Mouse (Mus musculus): ENCODE data around the gene Mxd1. TPM values are rescaled to one million over a fixed set of nuclear protein-coding genes. Genes with fewer than 3 reads are reported as not detected.
A peak's percentile ranks its signal among the peaks of the same experiment; 100 is the strongest.

Gene Mxd1
- polyA plus RNA-seq (2015; fragmentation: Nextera tagmentation; extraction: Ambion mirVana): 19.5 and 21.3 TPM in 2 replicates

DNA sequence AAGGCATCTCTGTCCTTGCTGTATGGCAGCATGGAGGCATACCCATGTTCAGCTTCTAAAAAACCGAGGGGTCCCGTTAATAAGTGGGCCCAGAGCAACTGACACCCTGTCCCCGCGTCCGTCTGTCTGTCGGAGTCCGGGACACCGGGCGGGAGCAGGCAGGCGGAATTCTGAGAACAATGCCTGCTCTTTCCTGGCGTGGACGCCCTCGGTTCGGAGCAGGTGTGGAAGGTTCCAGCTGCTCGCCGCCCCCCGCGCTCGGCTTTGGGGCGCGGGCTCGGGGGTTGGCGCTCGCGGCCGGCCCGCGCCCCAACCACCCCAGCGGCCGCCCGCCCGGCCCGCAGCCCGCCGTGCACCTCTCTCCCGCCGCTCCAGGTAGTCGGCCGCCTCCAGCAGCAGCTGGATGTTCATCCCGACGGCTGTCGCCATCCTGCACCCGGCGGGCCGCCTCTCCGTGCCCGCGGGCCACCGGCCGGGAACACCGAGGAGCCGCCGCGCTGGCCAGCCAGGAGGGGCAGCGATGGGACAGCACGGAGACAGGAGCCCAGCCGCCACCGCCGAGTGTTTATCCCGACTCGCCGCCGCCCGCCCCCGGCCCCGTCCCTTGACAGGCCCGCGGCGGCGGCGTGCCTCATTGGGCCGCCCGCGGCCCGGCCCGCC lies at the start of gene Mxd1:
Gene Mxd1, minus strand, starts transcription at position 582 of the 660 bp plus-strand sequence.
- no peak; the same call in 1 of the 2 replicates for ATAC-seq
- Histone ChIP-seq H3K27me3 (no peaks in the 10 kb centered on the region), H3K36me3 (ENCODE audit: poor library complexity, severe bottlenecking) (peaks cover 42% of the 10 kb centered on the region), H3K27ac (peak within 1 kb of the TSS; percentile 2; the same call in 1 of the 2 replicates), H3K4me2 (peak within 1 kb of the TSS; percentile 96), H3K4me3 (peak within 1 kb of the TSS; percentile 90), H3K4me1 (peaks cover 28% of the 10 kb centered on the region), H3K9ac (peak within 1 kb of the TSS; percentile 92), H3K9me3 (replicated peaks) (no peaks in the 10 kb centered on the region)
- WGBS: under 1% methylated on average over 50 of the region's 76 CpGs

DNA sequence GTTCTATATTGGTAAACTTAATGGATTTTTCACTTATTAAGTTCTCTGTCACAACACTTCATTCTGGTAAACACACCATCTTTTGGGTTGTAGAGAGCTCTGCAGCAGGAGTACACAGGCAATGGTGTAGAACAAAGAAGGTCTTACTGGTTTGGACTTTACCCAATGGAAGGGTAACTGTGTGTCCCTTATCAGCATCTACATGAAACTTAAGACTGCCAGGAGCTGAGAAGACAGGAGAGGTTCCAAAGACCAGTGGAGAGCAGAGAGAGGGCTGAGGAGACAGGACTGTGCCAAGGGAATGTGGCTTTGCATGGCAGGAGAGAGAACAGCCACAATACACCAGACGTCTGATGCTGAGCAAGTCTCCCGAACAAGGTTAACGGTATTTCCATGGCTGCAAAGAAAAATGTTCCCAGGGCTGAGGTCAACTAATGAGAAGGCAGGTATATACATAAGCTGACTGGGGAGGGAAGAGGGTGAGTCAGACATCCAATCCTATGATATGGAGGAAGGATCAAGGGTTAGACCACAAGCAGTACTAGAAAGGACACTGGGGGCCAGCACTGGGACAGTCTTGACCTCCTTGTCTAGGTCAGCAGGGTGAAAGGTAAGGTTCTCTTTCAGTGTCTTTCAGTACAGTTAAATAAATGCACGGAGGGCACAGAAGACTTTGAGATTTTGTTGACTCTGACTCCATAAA lies 39.3 kb upstream of the Mxd1 start:
- no peaks in the 10 kb centered on the region for H3K4me1 ChIP-seq
- peaks cover 75% of the 10 kb centered on the region for H3K36me3 ChIP-seq (ENCODE audit: poor library complexity, severe bottlenecking)

DNA sequence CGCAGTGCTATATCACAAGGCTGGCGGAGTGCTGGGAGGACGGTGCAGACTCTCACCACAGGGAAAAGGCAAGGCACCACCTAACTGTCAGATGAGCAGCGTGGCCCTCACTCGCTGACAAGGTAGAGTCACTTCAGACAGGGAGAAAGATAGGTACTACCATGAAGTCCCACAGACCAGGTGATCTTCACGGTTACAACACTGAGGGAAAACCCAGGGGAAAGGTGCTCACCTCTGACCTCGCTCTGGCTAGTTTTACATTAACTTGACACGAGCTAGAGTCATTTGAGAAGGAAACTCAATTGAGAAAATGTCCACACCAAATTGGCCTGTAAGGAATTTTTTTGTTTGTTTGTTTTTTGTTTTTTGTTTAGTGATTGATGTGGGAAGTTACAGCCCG lies 33.6 kb upstream of the Mxd1 start:
- Histone ChIP-seq H3K27me3 (no peaks in the 10 kb centered on the region), H3K9me3 (replicated peaks) (no peaks in the 10 kb centered on the region), H3K27ac (no peak overlapping the region), H3K36me3 (ENCODE audit: poor library complexity, severe bottlenecking) (peaks cover 91% of the 10 kb centered on the region), H3K4me1 (no peaks in the 10 kb centered on the region), H3K4me2 (no peak overlapping the region), H3K4me3 (no peak overlapping the region), H3K9ac (no peak overlapping the region)
- ATAC-seq: no peak
- 93% methylated on average over 9 of the region's 9 CpGs for WGBS

More for the DNA sequence above, 39.3 kb upstream of the Mxd1 start:
- Histone ChIP-seq H3K9me3 (replicated peaks) (no peaks in the 10 kb centered on the region), H3K9ac (no peak overlapping the region), H3K4me2 (no peak overlapping the region), H3K4me3 (no peak overlapping the region), H3K27ac (no peak overlapping the region), H3K27me3 (no peaks in the 10 kb centered on the region)
- 89% methylated on average over 4 of the region's 4 CpGs for WGBS
- no peak for ATAC-seq

DNA sequence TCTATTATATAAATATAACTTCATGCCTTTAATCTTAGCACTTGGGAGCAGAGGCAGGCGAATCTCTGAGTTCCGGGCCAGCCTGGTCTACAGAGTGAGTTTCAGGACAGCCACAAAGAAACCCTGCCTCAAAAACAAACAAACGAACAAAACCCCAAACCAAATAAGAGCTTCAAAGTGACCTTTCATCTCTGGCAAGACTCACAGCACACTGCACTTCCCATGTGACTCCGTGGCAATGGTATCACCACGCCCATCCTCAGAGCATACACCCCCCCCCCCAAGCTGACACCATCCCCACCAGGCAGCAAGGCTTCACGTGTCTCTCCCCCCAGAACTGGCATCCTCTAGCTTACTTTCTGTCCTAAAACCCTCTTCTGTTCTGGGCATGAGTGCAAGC lies 28.9 kb upstream of the Mxd1 start:
- no peaks in the 10 kb centered on the region for H3K9me3 ChIP-seq (replicated peaks)
- H3K4me2 ChIP-seq: no peak overlapping the region
- H3K27ac ChIP-seq: no peak overlapping the region
- no peaks in the 10 kb centered on the region for H3K27me3 ChIP-seq
- no peaks in the 10 kb centered on the region for H3K4me1 ChIP-seq
- peaks cover 86% of the 10 kb centered on the region for H3K36me3 ChIP-seq (ENCODE audit: poor library complexity, severe bottlenecking)
- H3K9ac ChIP-seq: no peak overlapping the region
- H3K4me3 ChIP-seq: no peak overlapping the region
- WGBS: 89% methylated on average over 6 of the region's 6 CpGs
- ATAC-seq: no peak

DNA sequence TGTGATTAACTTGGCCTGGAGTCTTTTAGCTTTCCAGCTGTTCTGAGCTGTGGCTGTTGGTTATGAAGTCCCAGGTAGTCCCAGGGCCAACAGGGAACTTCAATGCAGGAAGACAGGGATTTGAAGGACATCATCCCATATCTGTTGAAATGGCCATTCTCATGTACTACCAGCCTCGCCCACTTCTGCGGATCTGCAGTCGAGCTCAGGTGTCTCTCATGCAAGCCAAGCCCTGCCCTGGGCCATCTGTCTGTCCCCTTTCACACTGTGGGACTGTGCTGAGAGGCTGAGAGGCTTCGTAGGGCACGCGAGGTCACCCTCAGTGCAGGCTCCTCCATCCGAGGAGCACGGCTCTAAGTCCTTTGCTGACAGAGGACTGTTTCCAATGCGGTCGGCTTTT lies 27.3 kb upstream of the Mxd1 start:
- Histone ChIP-seq H3K36me3 (ENCODE audit: poor library complexity, severe bottlenecking) (peaks cover 79% of the 10 kb centered on the region), H3K27me3 (no peaks in the 10 kb centered on the region), H3K27ac (no peak overlapping the region), H3K9ac (no peak overlapping the region), H3K4me2 (no peak overlapping the region), H3K4me1 (no peaks in the 10 kb centered on the region), H3K4me3 (no peak overlapping the region), H3K9me3 (replicated peaks) (no peaks in the 10 kb centered on the region)
- no peak for ATAC-seq
- 88% methylated on average over 10 of the region's 10 CpGs for WGBS

DNA sequence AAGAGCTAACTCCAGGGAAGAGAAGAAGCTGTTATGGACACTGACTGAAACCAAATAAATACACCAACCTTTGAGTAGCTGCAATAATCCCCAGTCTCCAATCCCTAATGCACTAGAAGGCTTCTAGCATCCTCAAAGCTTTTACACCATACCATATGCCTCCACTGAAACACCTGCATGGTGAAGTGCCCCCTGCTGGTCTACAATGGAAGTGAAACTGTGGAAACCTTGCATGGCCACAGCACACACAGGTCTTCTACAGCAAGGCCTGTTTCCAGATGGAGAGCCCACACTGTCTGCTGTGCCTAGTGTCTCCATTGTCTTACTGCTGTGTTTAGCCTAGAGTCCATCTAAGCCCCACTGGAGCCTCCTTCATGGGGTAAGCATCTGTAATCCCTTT lies 25.5 kb upstream of the Mxd1 start:
- Histone ChIP-seq H3K27me3 (no peaks in the 10 kb centered on the region), H3K9me3 (replicated peaks) (no peaks in the 10 kb centered on the region), H3K9ac (no peak overlapping the region), H3K4me3 (no peak overlapping the region), H3K27ac (no peak overlapping the region), H3K36me3 (ENCODE audit: poor library complexity, severe bottlenecking) (peaks cover 79% of the 10 kb centered on the region), H3K4me2 (no peak overlapping the region), H3K4me1 (no peaks in the 10 kb centered on the region)
- ATAC-seq: no peak

DNA sequence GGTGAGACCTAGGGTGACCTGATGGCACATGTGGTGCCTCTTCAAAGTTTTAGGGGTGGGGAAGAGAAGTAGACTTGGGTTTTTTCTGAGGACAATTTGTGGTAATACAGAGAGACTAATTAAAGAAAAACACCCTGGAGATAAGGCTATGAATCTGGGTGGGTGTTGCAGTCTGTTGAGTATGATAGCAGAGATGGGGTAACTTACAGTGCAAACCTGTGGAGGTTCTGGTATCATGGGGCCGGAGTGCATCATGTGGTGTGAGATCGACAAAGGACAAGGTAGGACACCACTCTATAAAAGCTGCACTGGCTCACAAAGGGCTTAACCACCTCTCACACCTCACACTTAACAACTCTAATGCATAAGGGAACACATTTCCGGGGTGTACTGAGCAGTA lies 20.7 kb upstream of the Mxd1 start:
- peaks cover 47% of the 10 kb centered on the region for H3K36me3 ChIP-seq (ENCODE audit: poor library complexity, severe bottlenecking)
- WGBS: 90% methylated on average over 3 of the region's 3 CpGs
- no peak for ATAC-seq

DNA sequence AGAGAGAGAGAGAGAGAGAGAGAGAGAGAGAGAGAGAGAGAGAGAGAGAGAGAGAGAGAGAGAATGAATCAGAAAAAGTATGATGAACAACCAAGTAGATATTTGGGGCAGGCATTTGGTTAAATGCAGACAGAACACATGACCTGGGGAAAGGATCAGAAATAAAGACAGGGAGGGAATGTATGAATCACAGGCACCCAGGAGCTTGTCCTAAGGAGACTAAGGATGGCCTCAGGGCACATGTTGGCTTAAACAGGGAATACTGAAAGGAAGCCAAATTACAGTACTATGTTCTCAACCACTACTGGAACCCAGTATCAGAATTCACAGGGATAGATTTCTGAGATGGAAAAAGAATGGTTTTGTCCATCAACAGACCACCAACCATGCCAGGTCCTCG lies 18.0 kb upstream of the Mxd1 start:
- H3K4me2 ChIP-seq: no peak overlapping the region
- no peaks in the 10 kb centered on the region for H3K9me3 ChIP-seq (replicated peaks)
- H3K9ac ChIP-seq: no peak overlapping the region
- no peaks in the 10 kb centered on the region for H3K27me3 ChIP-seq
- no peak overlapping the region for H3K4me3 ChIP-seq
- peaks cover 16% of the 10 kb centered on the region for H3K4me1 ChIP-seq
- 46% methylated on average over 1 of the region's 1 CpGs for WGBS
- H3K27ac ChIP-seq: no peak overlapping the region
- peaks cover 39% of the 10 kb centered on the region for H3K36me3 ChIP-seq (ENCODE audit: poor library complexity, severe bottlenecking)
- ATAC-seq: no peak

More for the DNA sequence above, 20.7 kb upstream of the Mxd1 start:
- no peaks in the 10 kb centered on the region for H3K9me3 ChIP-seq (replicated peaks)
- H3K9ac ChIP-seq: no peak overlapping the region
- no peak overlapping the region for H3K4me3 ChIP-seq
- H3K4me2 ChIP-seq: no peak overlapping the region
- peaks cover 3% of the 10 kb centered on the region; the same call in 1 of the 2 replicates for H3K4me1 ChIP-seq
- H3K27me3 ChIP-seq: no peaks in the 10 kb centered on the region
- no peak overlapping the region for H3K27ac ChIP-seq

DNA sequence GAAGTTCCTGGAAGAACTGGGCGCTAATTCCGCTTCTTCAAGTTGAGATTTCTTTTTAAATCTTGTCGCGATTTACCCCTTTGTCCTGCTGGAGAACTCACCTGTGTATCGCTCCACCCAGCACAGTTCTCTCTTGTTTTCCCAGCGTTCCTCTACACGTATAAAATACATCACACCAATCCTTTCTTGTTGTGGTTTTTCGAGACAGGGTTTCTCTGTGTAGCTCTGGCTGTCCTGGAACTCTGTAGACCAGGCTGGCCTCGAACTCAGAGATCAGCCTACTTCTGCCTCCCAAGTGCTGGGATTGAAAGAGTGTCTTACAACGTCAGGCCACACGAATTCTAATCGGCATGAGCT lies 15.7 kb upstream of the Mxd1 start:
- Histone ChIP-seq H3K4me1 (peaks cover 16% of the 10 kb centered on the region), H3K36me3 (ENCODE audit: poor library complexity, severe bottlenecking) (peaks cover 40% of the 10 kb centered on the region), H3K4me3 (peak overlapping the region; percentile 93), H3K27me3 (no peaks in the 10 kb centered on the region), H3K27ac (no peak overlapping the region), H3K9ac (peak overlapping the region; percentile 91), H3K4me2 (peak overlapping the region; percentile 80), H3K9me3 (replicated peaks) (no peaks in the 10 kb centered on the region)
- WGBS: 38% methylated on average over 12 of the region's 12 CpGs
- ATAC-seq: peak; percentile 48

DNA sequence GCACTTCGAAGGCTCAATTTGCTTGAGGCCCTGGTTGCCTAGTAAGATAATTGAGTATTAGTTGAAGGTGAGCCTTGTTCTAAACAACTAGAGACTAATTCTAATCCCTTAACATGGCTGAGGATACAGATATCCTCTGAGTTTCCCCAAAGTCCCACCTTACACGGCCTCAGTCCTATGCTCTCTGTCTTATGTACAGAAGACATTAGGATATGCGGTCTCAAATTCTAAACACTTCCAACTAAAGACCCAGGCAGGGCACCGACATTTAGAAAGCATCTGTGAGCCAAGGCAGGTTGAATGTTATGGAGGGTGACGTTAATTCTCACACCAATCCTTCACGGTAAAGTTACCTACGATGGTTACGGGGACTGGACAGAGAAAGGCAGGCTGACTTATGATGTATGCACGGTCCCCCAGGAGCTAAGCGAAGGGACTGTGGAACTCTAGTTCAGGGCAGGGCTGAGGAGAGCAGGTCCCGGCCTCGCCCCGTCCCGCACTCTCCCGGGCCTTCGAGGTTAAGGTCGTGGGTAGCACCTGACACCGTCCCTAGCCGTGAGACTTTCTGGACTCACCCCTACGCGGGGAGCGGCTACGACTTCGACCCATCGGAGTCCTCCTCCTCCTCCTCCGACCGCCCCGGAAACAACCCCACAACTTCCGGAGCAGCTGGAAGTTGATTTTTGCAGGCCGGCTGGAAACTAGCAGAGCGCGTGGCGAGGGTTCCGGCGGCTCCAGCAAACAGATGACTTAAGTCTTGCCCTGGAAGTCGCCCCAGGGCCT lies 15.1 kb upstream of the Mxd1 start, which contains the start of gene Snrnp27:
Gene Snrnp27, minus strand, starts transcription at position 651 of the 783 bp plus-strand sequence.
- Histone ChIP-seq H3K27ac (no peak within 1 kb of the TSS), H3K4me2 (peak within 1 kb of the TSS; percentile 80), H3K9ac (peak within 1 kb of the TSS; percentile 91), H3K9me3 (replicated peaks) (no peaks in the 10 kb centered on the region), H3K27me3 (no peaks in the 10 kb centered on the region), H3K4me3 (peak within 1 kb of the TSS; percentile 93), H3K36me3 (ENCODE audit: poor library complexity, severe bottlenecking) (peaks cover 40% of the 10 kb centered on the region), H3K4me1 (peaks cover 16% of the 10 kb centered on the region)
- ATAC-seq: peak; percentile 93
- 3% methylated on average over 36 of the region's 36 CpGs for WGBS

DNA sequence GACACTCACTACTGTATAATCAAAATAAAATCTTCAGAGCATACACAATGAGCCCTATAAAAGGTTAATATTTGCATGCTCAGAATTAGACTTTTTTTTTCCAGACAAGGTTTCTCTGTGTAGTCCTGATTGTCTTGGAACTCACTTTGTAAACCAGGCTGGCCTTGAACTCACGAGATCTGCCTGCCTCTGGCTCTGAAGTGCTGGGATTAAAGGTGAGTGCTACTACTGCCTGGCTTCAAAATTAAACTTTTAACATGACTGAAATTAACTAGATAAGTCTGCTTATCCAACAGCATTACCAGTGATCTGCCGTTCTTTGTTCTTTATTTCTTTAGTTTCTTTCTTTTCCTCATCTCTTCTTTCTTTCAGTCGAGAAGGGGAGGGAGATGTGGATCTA lies 12.3 kb upstream of the Mxd1 start:
- Histone ChIP-seq H3K4me3 (no peak overlapping the region), H3K27me3 (no peaks in the 10 kb centered on the region), H3K4me1 (peaks cover 16% of the 10 kb centered on the region), H3K9ac (no peak overlapping the region), H3K27ac (no peak overlapping the region), H3K36me3 (ENCODE audit: poor library complexity, severe bottlenecking) (peaks cover 64% of the 10 kb centered on the region), H3K9me3 (replicated peaks) (no peaks in the 10 kb centered on the region), H3K4me2 (no peak overlapping the region)
- ATAC-seq: no peak
- WGBS: 89% methylated on average over 3 of the region's 3 CpGs

DNA sequence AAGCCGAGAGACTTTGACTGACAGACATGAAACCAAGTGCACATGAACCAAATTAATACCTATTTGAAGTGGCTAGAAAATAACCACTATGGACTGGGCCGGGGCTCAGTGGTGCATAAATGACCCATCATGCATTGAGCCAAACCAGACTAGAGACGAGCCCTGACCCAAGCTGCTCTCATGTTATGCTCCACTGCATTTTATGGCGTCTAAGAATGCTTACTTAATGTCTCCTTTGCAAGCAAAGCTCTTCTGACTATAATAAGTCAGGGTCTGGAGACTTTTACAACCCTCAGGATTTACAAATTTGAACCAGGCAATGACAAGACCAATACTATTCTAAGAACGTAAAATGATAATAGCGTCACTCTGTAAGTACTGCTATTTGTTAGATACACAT lies 9.4 kb upstream of the Mxd1 start:
- H3K9me3 ChIP-seq (replicated peaks): no peaks in the 10 kb centered on the region
- no peak overlapping the region for H3K4me2 ChIP-seq
- H3K27me3 ChIP-seq: no peaks in the 10 kb centered on the region
- no peak overlapping the region for H3K4me3 ChIP-seq
- H3K9ac ChIP-seq: no peak overlapping the region
- no peak overlapping the region for H3K27ac ChIP-seq
- ATAC-seq: no peak
- WGBS: 89% methylated on average over 6 of the region's 6 CpGs
- peaks cover 92% of the 10 kb centered on the region for H3K36me3 ChIP-seq (ENCODE audit: poor library complexity, severe bottlenecking)
- peaks cover 5% of the 10 kb centered on the region for H3K4me1 ChIP-seq

Data from forebrain, embryonic 13.5 days (tissue).